Mouse (Mus musculus) bone marrow, adult 2 months (tissue): ENCODE measurements around the gene Krt71.
"Not testable (repeated sequence)": the region's sequence is repeated elsewhere in the genome, so short reads cannot be mapped to it uniquely, and the experiment has no call there.

Source experiments
- CTCF ChIP-seq: fragments of 200-500 bp; IDR thresholded peaks from 2 replicates; pipeline ENCODE4 v1.5.1; 2011; ENCODE audit warnings: low read length, control low read depth; ENCODE audit not compliant: control insufficient read depth, insufficient read depth
- POLR2A ChIP-seq: fragments of 200-500 bp; IDR thresholded peaks from 2 replicates; pipeline ENCODE4 v1.6.1; 2011; ENCODE audit warnings: low read depth, mild to moderate bottlenecking, control low read depth, low read length, borderline replicate concordance; ENCODE audit not compliant: control insufficient read depth

DNA sequence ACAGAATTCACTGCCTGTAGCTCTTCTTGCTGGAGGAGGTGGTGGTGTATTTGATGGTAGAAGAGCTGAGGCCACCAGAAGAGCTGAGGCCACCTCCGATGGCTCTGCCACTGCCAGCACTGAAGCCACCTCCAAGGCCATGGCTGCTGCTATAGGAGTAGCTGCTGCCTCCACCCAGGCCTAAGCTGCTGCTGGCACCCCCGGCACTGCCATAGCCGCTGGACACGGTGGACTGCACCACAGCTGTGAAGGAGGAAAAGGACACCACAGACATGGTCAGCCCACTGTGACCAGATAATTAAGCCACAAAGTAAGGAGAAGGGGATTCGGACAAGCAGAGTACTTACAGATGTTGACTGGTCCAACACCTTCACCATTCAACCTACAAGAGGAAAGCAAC lies 52.4 kb downstream of the Krt71 start:
- TF ChIP-seq CTCF, POLR2A: not testable (repeated sequence)
